Mouse (Mus musculus) granulocyte monocyte progenitor cell, adult 5-6 weeks (primary cell): ENCODE measurements around the gene Tjp3. TPM values are rescaled to one million over a fixed set of nuclear protein-coding genes. Genes with fewer than 3 reads are reported as not detected.

ENCODE experiments used
- ATAC-seq: replicated peaks from 2 replicates; pipeline ENCODE4 v1.8.0; 2016; ENCODE audit warnings: mild to moderate bottlenecking, moderate TSS enrichment, inconsistent platforms; ENCODE audit not compliant: poor library complexity, severe bottlenecking
- total RNA-seq, 2 experiments: library from RNA; stranded (forward) in 1 of 2; stranded (reverse) in 1 of 2; fragments of 200-712, 200-1000 nt in 1 of 2; fragments of >200 nt in 1 of 2; fragmentation: Nextera tagmentation in 1 of 2; gene quantifications; 2 replicates each; pipeline ENCODE4 v1.2.3; 2014 to 2017

The Tjp3 gene
- total RNA-seq (2014; fragmentation: Nextera tagmentation): 1.0 and 8.4 TPM in 2 replicates
- 1.3 and 6.2 TPM in 2 replicates for total RNA-seq (2017)

DNA sequence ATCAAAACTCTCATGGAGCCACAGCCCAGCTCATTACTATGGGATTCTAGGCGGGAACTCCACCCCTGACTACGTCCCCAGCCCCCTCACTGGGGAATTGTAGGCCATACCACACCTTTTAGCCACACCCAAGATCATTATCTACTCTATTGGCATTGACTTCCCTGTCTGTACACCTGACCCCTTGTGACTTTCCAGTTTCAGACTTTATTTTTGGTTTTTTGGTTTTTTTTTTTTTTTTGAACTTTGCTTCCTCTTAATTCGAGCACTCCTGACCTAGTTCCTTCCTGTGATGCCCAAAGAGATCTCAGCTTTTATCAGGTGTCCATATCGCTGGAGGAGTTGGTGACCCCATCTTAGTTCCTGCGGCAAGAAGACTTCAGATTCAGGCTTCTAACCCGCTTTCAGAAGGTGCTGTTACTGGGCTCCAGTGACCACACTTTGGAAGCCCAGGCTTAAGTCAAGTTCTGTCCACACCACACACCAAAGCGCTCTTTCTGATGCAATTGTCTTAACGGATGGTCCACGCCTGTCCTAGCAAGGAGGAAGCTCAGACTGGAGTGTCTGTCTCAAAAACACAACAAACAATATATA, at the start of gene Tjp3:
TSS of gene Tjp3 (minus strand) at position 71 of the 594 bp plus-strand sequence.
- peak; percentile 24 for ATAC-seq

GRCm38 (mm10) chr10:81340551-81341332, 49.4 kb upstream of the Tjp3 start:
- ATAC-seq: no peak

DNA sequence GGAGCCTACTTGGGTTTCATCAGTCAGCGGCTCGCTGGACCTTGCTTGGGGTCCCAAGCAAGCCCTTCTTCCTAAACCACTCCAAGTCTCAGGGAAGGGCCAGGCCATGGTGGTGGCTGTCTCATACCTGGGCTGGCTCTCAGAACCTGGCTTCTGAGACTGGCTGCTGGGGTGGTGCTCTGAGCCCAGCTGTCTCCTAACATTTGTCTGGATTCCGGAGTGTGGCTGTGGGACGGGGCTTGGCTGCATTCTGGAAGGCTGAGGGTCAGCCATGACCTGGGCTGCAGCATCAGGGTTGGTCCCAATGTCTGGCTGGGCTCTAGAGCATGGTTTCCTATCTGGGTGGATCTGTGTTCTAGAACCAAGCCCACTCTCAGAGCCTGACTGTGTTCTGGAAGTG, 45.2 kb upstream of the Tjp3 start:
- no peak for ATAC-seq

GRCm38 (mm10) chr10:81335393-81336340, 44.3 kb upstream of the Tjp3 start:
- ATAC-seq: no peak

DNA sequence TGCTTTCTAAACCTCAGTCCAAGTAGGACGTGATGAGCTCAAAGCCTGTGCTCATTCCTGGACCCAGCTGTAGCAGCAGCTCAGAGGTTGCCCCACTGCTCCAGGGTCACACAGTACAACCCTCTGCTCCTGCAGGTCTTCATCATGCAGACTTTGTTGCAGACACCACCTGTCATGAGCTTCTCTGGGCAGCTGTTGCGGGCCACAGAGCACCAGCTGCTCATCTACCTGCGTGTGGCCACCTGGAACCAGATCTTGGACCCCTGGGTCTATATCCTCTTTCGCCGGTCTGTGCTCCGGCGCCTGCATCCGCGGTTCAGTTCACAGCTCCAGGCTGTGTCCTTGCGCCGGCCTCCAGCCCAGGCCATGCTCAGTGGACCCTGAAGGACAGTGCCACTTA, 42.9 kb upstream of the Tjp3 start:
- no peak for ATAC-seq

- no peak for ATAC-seq
Measured at GRCm38 (mm10) chr10:81332277-81332676, 40.9 kb upstream of the Tjp3 start.

GRCm38 (mm10) chr10:81330007-81330406, 38.6 kb upstream of the Tjp3 start:
- ATAC-seq: no peak

DNA sequence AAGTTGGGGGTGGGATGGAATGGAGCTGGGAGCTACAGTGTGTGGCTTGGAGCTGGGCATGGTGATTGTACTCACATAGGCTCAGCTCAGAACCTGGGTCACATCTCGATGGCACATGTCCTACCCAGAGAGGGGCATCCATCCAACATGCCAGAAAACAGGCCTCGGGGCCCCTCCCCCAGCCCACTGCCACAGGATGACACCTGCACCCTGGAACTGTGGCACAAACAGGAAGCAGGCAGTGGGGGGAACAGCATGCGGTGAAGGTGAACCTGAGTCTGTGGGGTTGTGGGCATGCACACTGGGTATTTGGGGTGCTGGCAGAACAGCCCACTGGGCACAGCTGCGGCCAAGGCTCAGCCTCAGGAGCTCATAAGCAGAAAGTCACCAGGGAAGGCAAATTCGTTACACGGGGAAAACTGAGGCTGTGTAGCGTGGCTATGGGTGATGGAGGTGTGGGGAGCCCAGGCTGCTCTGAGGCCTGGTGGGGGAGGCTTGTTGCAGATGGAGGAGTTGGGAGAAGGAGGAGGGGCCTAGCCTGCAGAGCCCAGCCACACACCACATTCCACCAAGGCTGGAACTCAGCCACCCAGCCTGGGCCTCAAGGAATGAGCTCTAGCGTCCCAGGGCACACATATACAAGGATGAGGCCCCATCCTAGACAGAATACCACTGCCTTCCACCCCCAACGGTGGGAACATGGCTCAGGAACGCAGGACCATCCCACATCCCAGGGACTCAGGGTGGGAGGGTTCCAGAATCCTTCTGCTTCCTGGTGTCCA, 38.0 kb upstream of the Tjp3 start:
- ATAC-seq: peak; percentile 26; the same call in 1 of the 2 replicates

DNA sequence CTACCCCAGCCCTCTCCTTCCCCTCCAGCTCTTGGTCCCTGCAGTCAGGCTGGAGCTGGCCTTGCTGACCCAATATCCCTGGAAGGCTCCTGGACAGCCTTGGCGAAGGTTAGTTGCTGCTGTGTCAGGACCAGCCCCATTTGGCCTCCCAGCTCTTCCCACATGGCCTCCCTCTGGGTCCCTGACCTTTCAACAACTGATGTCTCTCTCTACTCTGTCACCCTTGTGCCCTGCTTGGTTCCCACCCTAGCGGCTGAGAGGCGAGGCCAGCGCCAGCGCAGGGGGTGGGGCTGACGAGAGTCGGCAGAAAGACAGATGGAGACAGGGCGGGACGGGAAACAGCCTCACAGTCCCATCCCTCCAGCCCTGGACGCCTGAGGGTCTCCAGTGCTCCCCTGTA, 37.0 kb upstream of the Tjp3 start, which contains the start of gene Tbxa2r:
TSS of gene Tbxa2r (plus strand) at position 346 of the 400 bp plus-strand sequence.
- peak; percentile 41 for ATAC-seq

DNA sequence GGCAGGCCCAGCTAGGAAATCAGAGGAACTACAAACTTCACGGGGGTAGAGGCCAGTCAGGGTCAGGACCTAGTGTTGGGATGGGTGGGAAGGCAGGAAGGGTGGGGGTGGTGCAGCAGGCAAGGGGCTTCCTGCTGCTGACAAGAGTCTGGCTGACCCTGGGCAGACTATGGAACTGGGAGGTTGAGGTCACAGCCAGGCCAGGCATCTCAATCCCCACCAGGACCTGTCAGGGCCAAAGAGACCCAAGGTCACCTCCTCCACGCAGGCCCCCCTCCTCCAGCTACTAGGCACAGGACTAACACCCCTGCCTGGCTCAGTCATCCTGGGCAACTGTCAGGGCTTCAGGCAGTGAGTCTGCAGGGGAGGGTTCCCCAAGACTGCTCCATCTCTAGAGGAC, 36.6 kb upstream of the Tjp3 start:
- ATAC-seq: no peak

- no peak for ATAC-seq
Measured at GRCm38 (mm10) chr10:81326858-81327257, 35.5 kb upstream of the Tjp3 start.

DNA sequence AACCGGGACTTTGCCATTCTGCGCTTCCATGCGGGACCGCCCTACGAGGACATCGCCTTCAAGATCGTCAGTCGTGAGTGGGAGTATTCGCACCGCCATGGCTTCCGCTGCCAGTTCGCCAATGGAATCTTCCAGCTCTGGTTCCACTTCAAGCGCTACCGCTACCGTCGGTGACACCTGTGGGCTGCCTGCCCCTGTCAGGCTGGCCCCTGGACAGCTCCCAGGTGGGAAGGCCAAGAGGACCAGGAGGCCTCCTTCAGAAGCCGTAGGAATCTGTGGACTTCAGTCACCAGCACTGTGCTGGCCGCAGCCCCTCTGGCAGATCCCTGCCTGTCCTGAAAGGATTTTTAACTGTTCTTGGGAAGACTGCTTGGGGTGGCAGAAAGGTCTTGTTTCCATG, 34.4 kb upstream of the Tjp3 start:
- no peak for ATAC-seq

- no peak for ATAC-seq
Measured at GRCm38 (mm10) chr10:81325176-81325575, 33.8 kb upstream of the Tjp3 start.

DNA sequence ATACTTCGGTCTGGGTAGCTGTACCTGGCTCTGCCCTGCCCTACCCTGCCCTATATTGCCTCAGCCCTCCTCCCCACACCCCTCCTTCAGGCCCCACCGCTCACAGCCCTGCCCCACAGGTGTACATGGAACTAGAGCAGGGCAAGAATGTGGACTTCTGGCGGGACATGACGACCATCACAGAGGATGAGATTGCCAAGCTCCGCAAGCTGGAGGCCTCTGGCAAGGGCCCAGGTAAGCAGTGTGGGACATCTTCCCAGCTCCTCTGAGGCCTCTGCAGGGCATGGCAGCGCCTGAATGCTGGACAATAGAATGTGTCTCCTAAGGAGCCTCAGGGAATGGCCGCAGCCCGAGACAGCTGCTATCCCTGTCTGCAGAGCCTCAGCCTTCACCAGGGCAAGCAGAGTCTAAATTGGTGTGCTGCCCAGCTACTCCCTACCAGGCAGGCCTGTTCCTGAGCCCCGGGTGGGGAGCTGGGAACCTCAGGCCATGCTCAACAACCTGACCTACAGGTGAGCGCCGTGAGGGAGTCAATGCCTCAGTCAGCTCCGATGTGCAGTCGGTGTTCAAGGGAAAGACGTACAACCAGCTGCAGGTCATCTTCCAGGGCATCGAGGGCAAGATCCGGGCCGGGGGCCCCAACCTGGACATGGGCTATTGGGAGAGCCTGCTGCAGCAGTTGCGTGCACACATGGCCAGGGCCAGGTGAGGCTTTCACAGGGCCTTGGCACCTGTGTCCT, 32.6 kb upstream of the Tjp3 start:
- no peak for ATAC-seq

GRCm38 (mm10) chr10:81323141-81323775, 31.9 kb upstream of the Tjp3 start:
- no peak for ATAC-seq

DNA sequence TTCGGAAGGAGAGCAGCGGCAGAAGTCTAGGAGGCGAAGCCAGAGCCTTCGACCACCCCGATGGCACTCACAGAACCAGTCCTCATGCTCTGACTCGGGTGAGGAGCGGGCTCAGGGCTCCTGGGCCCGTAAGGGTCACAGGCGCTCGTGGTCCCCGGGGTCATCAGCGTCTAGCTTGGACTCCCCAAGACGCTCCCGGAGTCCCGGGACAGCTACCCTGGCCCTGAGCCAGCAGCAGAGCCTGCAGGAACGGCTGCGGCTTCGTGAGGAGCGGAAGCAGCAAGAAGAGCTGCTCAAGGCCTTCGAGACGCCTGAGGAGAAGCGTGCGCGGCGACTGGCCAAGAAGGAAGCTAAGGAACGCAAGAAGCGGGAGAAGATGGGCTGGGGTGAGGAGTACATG, 31.1 kb upstream of the Tjp3 start:
- ATAC-seq: no peak

DNA sequence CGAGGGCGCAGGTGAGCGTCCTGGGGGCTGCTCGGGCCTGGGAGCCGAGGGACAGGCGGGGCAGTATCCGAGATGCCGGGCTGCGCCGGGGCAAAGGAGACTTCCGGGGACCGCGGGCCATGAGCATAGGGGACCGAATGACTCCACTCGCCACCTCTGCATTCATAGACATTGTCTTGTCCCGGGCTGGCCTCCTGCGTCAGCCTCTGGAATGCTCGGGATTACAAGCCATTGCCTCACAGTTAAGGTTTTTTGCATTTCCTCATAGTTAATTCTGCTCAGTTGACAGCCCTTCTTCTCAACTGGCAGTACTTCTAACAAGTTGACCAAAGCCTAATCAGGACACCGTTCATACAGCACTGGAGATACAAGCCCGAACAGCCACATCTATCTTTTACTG, 30.1 kb upstream of the Tjp3 start:
- no peak for ATAC-seq

DNA sequence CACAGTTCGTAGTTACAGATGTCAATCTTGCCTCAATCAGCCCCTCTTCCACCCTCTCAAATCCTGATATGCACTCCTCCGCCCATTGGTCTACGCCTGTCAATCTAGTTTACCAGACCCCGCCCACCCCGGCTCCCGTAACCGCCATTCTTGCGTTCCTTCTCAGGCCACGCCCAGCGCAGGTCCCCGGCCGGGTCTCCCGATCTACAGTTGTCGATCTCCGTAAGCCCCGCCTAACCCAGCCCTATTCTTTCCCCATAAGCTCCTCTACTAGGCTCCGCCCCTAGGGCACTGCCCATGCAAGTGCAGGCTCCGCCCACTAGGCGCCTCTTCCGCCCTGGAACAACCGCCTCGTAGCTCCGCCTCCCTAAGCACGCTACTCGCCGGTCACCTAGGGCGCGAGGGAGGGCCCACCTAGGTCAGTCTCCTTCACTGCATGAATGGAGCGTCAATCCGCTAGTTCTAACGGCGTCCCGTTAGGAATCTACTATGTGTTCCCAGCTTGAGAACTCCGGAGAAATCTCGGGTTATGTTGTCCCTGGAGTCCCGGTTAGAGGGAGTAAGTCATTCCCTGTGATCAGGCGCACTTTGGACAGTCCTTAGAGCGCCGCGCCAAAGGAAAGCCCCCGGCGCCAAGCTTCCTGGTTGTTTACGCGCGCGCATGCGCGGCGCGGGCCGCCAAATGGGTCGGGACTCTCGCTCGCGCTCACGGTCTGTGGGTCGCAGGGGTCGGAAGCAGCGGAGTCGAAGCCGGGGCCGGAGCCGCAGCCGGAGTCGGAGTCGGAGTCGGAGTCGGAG, 29.4 kb upstream of the Tjp3 start, which contains the start of gene Cactin:
TSS of gene Cactin (plus strand) at position 554 of the 798 bp plus-strand sequence.
- ATAC-seq: peak; percentile 72
